Mouse (Mus musculus): ENCODE data around the gene Paqr5.

DNA sequence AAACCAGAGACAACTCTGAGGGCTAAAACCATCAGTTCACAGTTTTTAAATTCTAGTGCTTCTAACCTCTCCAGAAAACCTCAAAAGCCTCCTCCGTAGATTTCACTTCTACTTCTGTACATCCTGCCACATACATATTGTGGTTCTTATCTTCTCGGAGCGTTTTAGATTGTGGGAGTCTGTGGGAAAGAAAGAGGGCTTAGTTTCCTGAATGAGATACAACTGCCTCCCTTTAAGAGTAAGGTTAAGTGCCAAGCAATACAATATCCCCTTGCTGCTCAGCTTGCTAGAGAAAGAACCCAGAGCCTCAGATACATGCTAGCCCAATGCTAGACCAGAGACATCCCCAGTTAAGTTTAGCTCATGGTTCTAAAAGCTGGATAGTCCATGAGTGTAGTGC is 94.6 kb downstream of the Paqr5 start:
- TF ChIP-seq CTCF (IDR thresholded peaks at IDR 0.05; ENCODE audit: low read depth, low read length) (no peak), POLR2A (IDR thresholded peaks at IDR 0.05; ENCODE audit: insufficient read depth, low read length) (no peak)

Data from ES-Bruce4 (cell line).